Mouse (Mus musculus): ENCODE measurements around the gene Sh3tc1.

The Sh3tc1 gene

GRCm38 (mm10) chr5:35685079-35685478 is 54.7 kb downstream of the Sh3tc1 start:
- DNase-seq (ENCODE audit: low spot score in 2 of 2): no peak

GRCm38 (mm10) chr5:35680958-35681357 is 58.8 kb downstream of the Sh3tc1 start:
- DNase-seq (ENCODE audit: low spot score in 2 of 2): peak in 1 of 2 experiments; percentile 43

GRCm38 (mm10) chr5:35679256-35680155 is 60.3 kb downstream of the Sh3tc1 start, which contains the start of gene Htra3:
Htra3 (minus strand) TSS chr5:35679782.
- no peak for DNase-seq (ENCODE audit: low spot score in 2 of 2)

- DNase-seq (ENCODE audit: low spot score in 2 of 2): no peak
These were observed 62.8 kb downstream of the Sh3tc1 start for GRCm38 (mm10) chr5:35676964-35677363.

- no peak for DNase-seq (ENCODE audit: low spot score in 2 of 2)
These were observed 65.7 kb downstream of the Sh3tc1 start for GRCm38 (mm10) chr5:35674081-35674555.

GRCm38 (mm10) chr5:35673086-35673485 is 66.7 kb downstream of the Sh3tc1 start:
- peak in 1 of 2 experiments; percentile 34 for DNase-seq (ENCODE audit: low spot score in 2 of 2)

- no peak for DNase-seq (ENCODE audit: low spot score in 2 of 2)
These were observed 67.2 kb downstream of the Sh3tc1 start for GRCm38 (mm10) chr5:35672581-35672980.

- DNase-seq (ENCODE audit: low spot score in 2 of 2): peak in 1 of 2 experiments; percentile 60
These were observed 68.3 kb downstream of the Sh3tc1 start for GRCm38 (mm10) chr5:35671474-35671891.

- no peak for DNase-seq (ENCODE audit: low spot score in 2 of 2)
These were observed 69.4 kb downstream of the Sh3tc1 start for GRCm38 (mm10) chr5:35670412-35670801.

- DNase-seq (ENCODE audit: low spot score in 2 of 2): no peak
These were observed 69.9 kb downstream of the Sh3tc1 start for GRCm38 (mm10) chr5:35669747-35670411.

GRCm38 (mm10) chr5:35666152-35666551 is 73.6 kb downstream of the Sh3tc1 start:
- no peak for DNase-seq (ENCODE audit: low spot score in 2 of 2)

GRCm38 (mm10) chr5:35662021-35662545 is 77.7 kb downstream of the Sh3tc1 start:
- DNase-seq (ENCODE audit: low spot score in 2 of 2): no peak

GRCm38 (mm10) chr5:35661210-35661609 is 78.6 kb downstream of the Sh3tc1 start:
- DNase-seq (ENCODE audit: low spot score in 2 of 2): no peak

GRCm38 (mm10) chr5:35659503-35659902 is 80.3 kb downstream of the Sh3tc1 start:
- DNase-seq (ENCODE audit: low spot score in 2 of 2): no peak

GRCm38 (mm10) chr5:35655753-35656485 is 83.9 kb downstream of the Sh3tc1 start:
- DNase-seq (ENCODE audit: low spot score in 2 of 2): no peak

- DNase-seq (ENCODE audit: low spot score in 2 of 2): no peak
These were observed 85.9 kb downstream of the Sh3tc1 start for GRCm38 (mm10) chr5:35653743-35654395.

GRCm38 (mm10) chr5:35652872-35653271 is 86.9 kb downstream of the Sh3tc1 start:
- DNase-seq (ENCODE audit: low spot score in 2 of 2): no peak

GRCm38 (mm10) chr5:35652319-35652718 is 87.5 kb downstream of the Sh3tc1 start:
- no peak for DNase-seq (ENCODE audit: low spot score in 2 of 2)

GRCm38 (mm10) chr5:35648230-35648629 is 91.6 kb downstream of the Sh3tc1 start:
- DNase-seq (ENCODE audit: low spot score in 2 of 2): no peak

GRCm38 (mm10) chr5:35647562-35647961 is 92.2 kb downstream of the Sh3tc1 start:
- no peak for DNase-seq (ENCODE audit: low spot score in 2 of 2)
